Mouse (Mus musculus): ENCODE measurements at regions not wholly inside any gene's neighbourhood (a gene's known extent, or its start where the extent isn't known, plus 50 kb on each side); places are given as distances from the start of the nearest gene placed in this dataset.
"Not testable (repeated sequence)": the region's sequence is repeated elsewhere in the genome, so short reads cannot be mapped to it uniquely, and the experiment has no call there.

GRCm38 (mm10) chr16:93306140-93306539 lies 297.7 kb downstream of the Setd4 start:
- not testable (repeated sequence) for ATAC-seq (ENCODE audit: insufficient number of reproducible peaks, insufficient read depth, low FRiP score, low read depth); H3K4me1 ChIP-seq (ENCODE audit: control insufficient read depth, insufficient read depth, low read length); H3K9me3 ChIP-seq (ENCODE audit: control insufficient read depth, low read depth, low read length); H3K27me3 ChIP-seq (ENCODE audit: control insufficient read depth, insufficient read depth, low read length); H3K4me3 ChIP-seq (ENCODE audit: low read depth, low read length); H3K36me3 ChIP-seq (ENCODE audit: control insufficient read depth, insufficient read depth, low read length); H3K9ac ChIP-seq (replicated peaks; ENCODE audit: low read depth, low read length); H3K27ac ChIP-seq (ENCODE audit: low read length); H3K4me2 ChIP-seq (replicated peaks; ENCODE audit: low read depth, low read length)
- 70% methylated on average over 7 of the region's 7 CpGs for WGBS

- H3K27ac ChIP-seq (ENCODE audit: low read length) = no peak overlapping the region
- WGBS = 23% methylated on average over 5 of the region's 5 CpGs
- H3K36me3 ChIP-seq (ENCODE audit: control insufficient read depth, insufficient read depth, low read length) = no peaks in the 10 kb centered on the region
- 0 out of 2 replicates have a peak, but pooled peaks cover 3% of the 10 kb centered on the region for H3K4me1 ChIP-seq (ENCODE audit: control insufficient read depth, insufficient read depth, low read length)
- H3K4me2 ChIP-seq (replicated peaks; ENCODE audit: low read depth, low read length) = no peak overlapping the region
- no peak for ATAC-seq (ENCODE audit: insufficient number of reproducible peaks, insufficient read depth, low FRiP score, low read depth)
- H3K27me3 ChIP-seq (ENCODE audit: control insufficient read depth, insufficient read depth, low read length) = no peaks in the 10 kb centered on the region
- no peak overlapping the region for H3K4me3 ChIP-seq (ENCODE audit: low read depth, low read length)
- H3K9me3 ChIP-seq (ENCODE audit: control insufficient read depth, low read depth, low read length) = no peaks in the 10 kb centered on the region
- H3K9ac ChIP-seq (replicated peaks; ENCODE audit: low read depth, low read length) = no peak overlapping the region
Measured at GRCm38 (mm10) chr16:93294430-93294829, 309.4 kb downstream of the Setd4 start.

GRCm38 (mm10) chr16:93292965-93293653 lies 310.8 kb downstream of the Setd4 start:
- 0 out of 2 replicates have a peak overlapping the region, but pooled peaks have one; percentile 4 for H3K4me2 ChIP-seq (replicated peaks; ENCODE audit: low read depth, low read length)
- ATAC-seq (ENCODE audit: insufficient number of reproducible peaks, insufficient read depth, low FRiP score, low read depth) = peak; percentile 81
- no peak overlapping the region for H3K9ac ChIP-seq (replicated peaks; ENCODE audit: low read depth, low read length)
- no peaks in the 10 kb centered on the region for H3K36me3 ChIP-seq (ENCODE audit: control insufficient read depth, insufficient read depth, low read length)
- no peak overlapping the region for H3K4me3 ChIP-seq (ENCODE audit: low read depth, low read length)
- 25% methylated on average over 13 of the region's 13 CpGs for WGBS
- 0 out of 2 replicates have a peak, but pooled peaks cover 3% of the 10 kb centered on the region for H3K4me1 ChIP-seq (ENCODE audit: control insufficient read depth, insufficient read depth, low read length)
- no peaks in the 10 kb centered on the region for H3K27me3 ChIP-seq (ENCODE audit: control insufficient read depth, insufficient read depth, low read length)
- no peaks in the 10 kb centered on the region for H3K9me3 ChIP-seq (ENCODE audit: control insufficient read depth, low read depth, low read length)
- peak overlapping the region; percentile 69 for H3K27ac ChIP-seq (ENCODE audit: low read length)

GRCm38 (mm10) chr16:93292181-93292834 lies 311.6 kb downstream of the Setd4 start:
- 22% methylated on average over 14 of the region's 14 CpGs for whole genome bisulfite sequencing
- H3K4me1 ChIP-seq (ENCODE audit: control insufficient read depth, insufficient read depth, low read length) = 0 out of 2 replicates have a peak, but pooled peaks cover 3% of the 10 kb centered on the region
- H3K9ac ChIP-seq (replicated peaks; ENCODE audit: low read depth, low read length) = no peak overlapping the region
- no peaks in the 10 kb centered on the region for H3K9me3 ChIP-seq (ENCODE audit: control insufficient read depth, low read depth, low read length)
- H3K27ac ChIP-seq (ENCODE audit: low read length) = peak overlapping the region; percentile 69
- no peaks in the 10 kb centered on the region for H3K36me3 ChIP-seq (ENCODE audit: control insufficient read depth, insufficient read depth, low read length)
- no peaks in the 10 kb centered on the region for H3K27me3 ChIP-seq (ENCODE audit: control insufficient read depth, insufficient read depth, low read length)
- H3K4me2 ChIP-seq (replicated peaks; ENCODE audit: low read depth, low read length) = 0 out of 2 replicates have a peak overlapping the region, but pooled peaks have one; percentile 4
- H3K4me3 ChIP-seq (ENCODE audit: low read depth, low read length) = no peak overlapping the region
- peak; percentile 82 for ATAC-seq (ENCODE audit: insufficient number of reproducible peaks, insufficient read depth, low FRiP score, low read depth)

GRCm38 (mm10) chr16:93288036-93288435 lies 315.8 kb downstream of the Setd4 start:
- H3K4me1 ChIP-seq (ENCODE audit: control insufficient read depth, insufficient read depth, low read length) = 0 out of 2 replicates have a peak, but pooled peaks cover 3% of the 10 kb centered on the region
- H3K27ac ChIP-seq (ENCODE audit: low read length) = no peak overlapping the region
- ATAC-seq (ENCODE audit: insufficient number of reproducible peaks, insufficient read depth, low FRiP score, low read depth) = no peak
- no peak overlapping the region for H3K4me2 ChIP-seq (replicated peaks; ENCODE audit: low read depth, low read length)
- H3K36me3 ChIP-seq (ENCODE audit: control insufficient read depth, insufficient read depth, low read length) = no peaks in the 10 kb centered on the region
- no peak overlapping the region for H3K9ac ChIP-seq (replicated peaks; ENCODE audit: low read depth, low read length)
- 50% methylated on average over 3 of the region's 3 CpGs for WGBS
- H3K4me3 ChIP-seq (ENCODE audit: low read depth, low read length) = no peak overlapping the region
- H3K9me3 ChIP-seq (ENCODE audit: control insufficient read depth, low read depth, low read length) = no peaks in the 10 kb centered on the region
- H3K27me3 ChIP-seq (ENCODE audit: control insufficient read depth, insufficient read depth, low read length) = no peaks in the 10 kb centered on the region

GRCm38 (mm10) chr16:93287520-93287919 lies 316.3 kb downstream of the Setd4 start:
- Histone ChIP-seq H3K4me3 (ENCODE audit: low read depth, low read length) (no peak overlapping the region), H3K36me3 (ENCODE audit: control insufficient read depth, insufficient read depth, low read length) (no peaks in the 10 kb centered on the region), H3K9ac (replicated peaks; ENCODE audit: low read depth, low read length) (no peak overlapping the region), H3K4me2 (replicated peaks; ENCODE audit: low read depth, low read length) (no peak overlapping the region), H3K27ac (ENCODE audit: low read length) (no peak overlapping the region), H3K4me1 (ENCODE audit: control insufficient read depth, insufficient read depth, low read length) (no peaks in the 10 kb centered on the region), H3K9me3 (ENCODE audit: control insufficient read depth, low read depth, low read length) (no peaks in the 10 kb centered on the region), H3K27me3 (ENCODE audit: control insufficient read depth, insufficient read depth, low read length) (no peaks in the 10 kb centered on the region)
- ATAC-seq (ENCODE audit: insufficient number of reproducible peaks, insufficient read depth, low FRiP score, low read depth) = no peak
- WGBS = 73% methylated on average over 2 of the region's 2 CpGs

- Histone ChIP-seq H3K27me3 (ENCODE audit: control insufficient read depth, insufficient read depth, low read length) (no peaks in the 10 kb centered on the region), H3K9ac (replicated peaks; ENCODE audit: low read depth, low read length) (no peak overlapping the region), H3K27ac (ENCODE audit: low read length) (no peak overlapping the region), H3K4me1 (ENCODE audit: control insufficient read depth, insufficient read depth, low read length) (no peaks in the 10 kb centered on the region), H3K36me3 (ENCODE audit: control insufficient read depth, insufficient read depth, low read length) (no peaks in the 10 kb centered on the region), H3K4me2 (replicated peaks; ENCODE audit: low read depth, low read length) (no peak overlapping the region), H3K4me3 (ENCODE audit: low read depth, low read length) (no peak overlapping the region), H3K9me3 (ENCODE audit: control insufficient read depth, low read depth, low read length) (no peaks in the 10 kb centered on the region)
- ATAC-seq (ENCODE audit: insufficient number of reproducible peaks, insufficient read depth, low FRiP score, low read depth) = no peak
- WGBS = 94% methylated on average over 3 of the region's 3 CpGs
Measured at GRCm38 (mm10) chr16:93286816-93287215, 317.0 kb downstream of the Setd4 start.

- no peak for ATAC-seq (ENCODE audit: insufficient number of reproducible peaks, insufficient read depth, low FRiP score, low read depth)
- Histone ChIP-seq H3K9ac (replicated peaks; ENCODE audit: low read depth, low read length) (no peak overlapping the region), H3K27me3 (ENCODE audit: control insufficient read depth, insufficient read depth, low read length) (no peaks in the 10 kb centered on the region), H3K4me2 (replicated peaks; ENCODE audit: low read depth, low read length) (no peak overlapping the region), H3K36me3 (ENCODE audit: control insufficient read depth, insufficient read depth, low read length) (no peaks in the 10 kb centered on the region), H3K27ac (ENCODE audit: low read length) (no peak overlapping the region), H3K4me3 (ENCODE audit: low read depth, low read length) (no peak overlapping the region), H3K9me3 (ENCODE audit: control insufficient read depth, low read depth, low read length) (no peaks in the 10 kb centered on the region), H3K4me1 (ENCODE audit: control insufficient read depth, insufficient read depth, low read length) (no peaks in the 10 kb centered on the region)
- 95% methylated on average over 6 of the region's 6 CpGs for WGBS
Measured at GRCm38 (mm10) chr16:93285191-93285590, 318.7 kb downstream of the Setd4 start.

Measured in stomach, embryonic 14.5 days (tissue).